Mouse (Mus musculus) erythroblast, embryonic 14.5 days (primary cell): Measurements from ENCODE around the gene Bloc1s3.

Source experiments
- GATA1 ChIP-seq: IDR thresholded peaks from 2 replicates; pipeline ENCODE4 v1.6.1; 2012; ENCODE audit warnings: low read length, inconsistent platforms, mixed read lengths
- TAL1 ChIP-seq: IDR thresholded peaks from 3 replicates; pipeline ENCODE4 v1.6.1; 2012; ENCODE audit warnings: low read length, inconsistent platforms, mixed read lengths

DNA sequence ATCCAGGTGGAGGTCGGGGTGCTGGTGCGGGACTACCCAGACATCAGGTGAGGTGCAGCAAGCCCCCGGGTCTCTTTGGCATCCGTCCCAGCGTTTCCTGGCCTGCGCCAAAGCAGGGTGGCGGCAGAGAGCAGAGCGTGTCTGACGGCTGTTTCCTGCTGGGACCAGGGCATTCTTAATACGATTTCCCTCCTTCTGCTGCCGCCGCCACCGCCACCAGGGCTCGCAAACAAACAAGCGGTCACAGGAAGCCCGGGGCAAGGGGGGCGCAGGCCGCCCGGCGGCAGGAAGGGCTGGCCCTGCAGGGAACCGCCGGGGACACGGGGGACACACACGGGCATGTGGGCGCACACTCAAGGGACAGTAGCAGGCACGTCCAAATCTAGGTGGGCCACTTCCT, 16.4 kb downstream of the Bloc1s3 start:
- TF ChIP-seq GATA1 (no peak), TAL1 (no peak)
